Mouse (Mus musculus): ENCODE data around the gene Tmem145. TPM values are rescaled to one million over a fixed set of nuclear protein-coding genes. Genes with fewer than 3 reads are reported as not detected.

Gene Tmem145
- polyA plus RNA-seq, 1 experiment: 2.0 TPM

- TF ChIP-seq CTCF (IDR thresholded peaks at IDR 0.05; ENCODE audit: low read depth, low read length) (peak; percentile 7), EP300 (IDR thresholded peaks at IDR 0.05; ENCODE audit: insufficient read depth, low read depth, low read length) (0 out of 2 replicates have a peak, but pooled peaks have one; percentile 6), POLR2A (IDR thresholded peaks at IDR 0.05; ENCODE audit: insufficient read depth, low read length) (no peak)
- peak overlapping the region; percentile 78 for H3K27ac ChIP-seq (ENCODE audit: insufficient read depth, low read length)
- peak overlapping the region; percentile 68 for H3K9ac ChIP-seq (ENCODE audit: low read depth, poor library complexity, severe bottlenecking)
- H3K36me3 ChIP-seq (ENCODE audit: control insufficient read depth, insufficient read depth, low read length, poor library complexity, severe bottlenecking): no peaks in the 10 kb centered on the region
- no peaks in the 10 kb centered on the region for H3K27me3 ChIP-seq (ENCODE audit: control insufficient read depth, insufficient read depth, low read length, poor library complexity, severe bottlenecking)
- H3K9me3 ChIP-seq (replicated peaks; ENCODE audit: control insufficient read depth, insufficient read depth, low read length, poor library complexity, severe bottlenecking): no peaks in the 10 kb centered on the region
- H3K4me1 ChIP-seq (ENCODE audit: control insufficient read depth, insufficient read depth, low read length): peaks cover 14% of the 10 kb centered on the region
- peak overlapping the region; percentile 81 for H3K4me3 ChIP-seq (ENCODE audit: low read depth, low read length)
Measured at GRCm38 (mm10) chr7:25279076-25279860, 26.6 kb upstream of the Tmem145 start.

DNA sequence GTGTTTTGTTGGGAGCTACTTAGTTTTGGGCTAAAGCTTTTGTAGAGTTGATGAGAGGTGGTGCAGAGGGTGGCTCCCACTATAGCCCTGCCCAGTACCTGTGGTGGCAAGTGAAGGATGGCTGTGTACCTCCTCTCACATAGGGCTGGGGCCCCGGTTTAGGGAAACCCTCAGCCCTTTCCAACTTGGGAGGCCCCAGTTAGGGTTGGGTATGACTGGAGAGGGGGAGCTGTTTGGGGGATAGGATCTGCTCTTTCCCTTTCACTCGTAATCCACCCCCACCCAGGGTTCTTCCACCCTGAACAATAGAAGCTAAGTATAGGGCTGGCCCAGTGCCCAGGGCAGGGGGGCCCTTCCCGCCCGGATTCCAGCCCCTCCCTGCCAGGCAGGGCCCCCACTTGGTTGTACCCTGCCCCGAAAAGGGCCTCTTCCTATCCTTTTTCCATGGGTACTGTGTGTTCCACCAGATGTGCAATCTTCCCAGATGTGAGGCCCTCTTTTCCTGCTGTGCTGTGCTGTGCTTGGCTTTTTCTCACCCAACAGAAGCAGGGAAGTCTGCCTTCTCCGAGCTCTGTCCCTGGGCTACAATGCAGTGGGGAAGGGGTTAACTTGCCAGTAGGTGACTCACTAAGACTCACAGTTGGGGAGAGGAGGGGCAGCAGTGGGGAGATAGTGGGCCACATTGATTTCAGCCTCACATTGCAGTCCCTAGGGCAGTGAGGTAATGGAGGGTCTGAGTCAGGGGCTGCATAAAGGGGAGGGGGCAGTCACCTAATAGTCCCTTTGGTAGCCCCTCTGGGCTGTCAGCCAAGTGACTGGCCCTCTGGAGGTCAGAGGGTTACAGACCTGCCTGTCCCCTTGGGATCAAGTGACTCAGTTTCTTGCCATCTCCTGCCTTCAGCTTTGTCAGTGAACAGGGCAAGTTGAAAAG, 25.8 kb upstream of the Tmem145 start:
- Histone ChIP-seq H3K9me3 (replicated peaks; ENCODE audit: control insufficient read depth, insufficient read depth, low read length, poor library complexity, severe bottlenecking) (no peaks in the 10 kb centered on the region), H3K9ac (ENCODE audit: low read depth, poor library complexity, severe bottlenecking) (peak overlapping the region; percentile 68), H3K36me3 (ENCODE audit: control insufficient read depth, insufficient read depth, low read length, poor library complexity, severe bottlenecking) (peaks cover 2% of the 10 kb centered on the region), H3K27ac (ENCODE audit: insufficient read depth, low read length) (peak overlapping the region; percentile 19), H3K4me3 (ENCODE audit: low read depth, low read length) (peak overlapping the region; percentile 81), H3K27me3 (ENCODE audit: control insufficient read depth, insufficient read depth, low read length, poor library complexity, severe bottlenecking) (no peaks in the 10 kb centered on the region), H3K4me1 (ENCODE audit: control insufficient read depth, insufficient read depth, low read length) (peaks cover 11% of the 10 kb centered on the region)
- TF ChIP-seq POLR2A (IDR thresholded peaks at IDR 0.05; ENCODE audit: insufficient read depth, low read length) (no peak), CTCF (IDR thresholded peaks at IDR 0.05; ENCODE audit: low read depth, low read length) (no peak), EP300 (IDR thresholded peaks at IDR 0.05; ENCODE audit: insufficient read depth, low read depth, low read length) (no peak)

DNA sequence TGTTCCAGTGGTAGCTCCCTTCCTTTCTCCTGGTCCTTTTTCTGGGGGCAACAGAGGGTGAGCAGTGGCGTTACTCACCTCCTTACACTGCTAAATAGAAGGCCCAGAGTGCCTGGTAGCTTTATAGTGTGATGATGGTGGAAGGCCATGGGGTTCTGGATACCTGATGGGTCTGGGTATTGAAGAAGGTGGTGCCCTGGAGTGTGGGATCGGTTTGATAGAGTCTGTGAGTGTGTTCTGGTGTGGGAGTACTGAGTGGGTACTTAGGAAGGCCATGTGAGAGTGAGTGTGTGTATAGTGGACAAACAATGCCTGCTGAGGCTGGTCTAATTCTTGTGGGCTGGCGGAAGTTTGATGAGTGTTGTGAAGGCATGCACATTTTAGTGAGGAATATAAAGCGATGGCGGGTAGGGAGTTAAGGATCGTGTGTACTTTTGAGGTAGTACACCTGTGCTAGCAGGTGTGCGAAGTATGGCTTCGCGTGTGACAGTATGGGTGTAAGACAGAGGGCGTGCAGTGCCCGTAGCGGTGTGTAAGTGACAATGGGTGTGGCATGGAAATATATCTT, 24.7 kb upstream of the Tmem145 start:
- Histone ChIP-seq H3K4me1 (ENCODE audit: control insufficient read depth, insufficient read depth, low read length) (peaks cover 8% of the 10 kb centered on the region), H3K27me3 (ENCODE audit: control insufficient read depth, insufficient read depth, low read length, poor library complexity, severe bottlenecking) (no peaks in the 10 kb centered on the region), H3K4me3 (ENCODE audit: low read depth, low read length) (peak overlapping the region; percentile 51), H3K9me3 (replicated peaks; ENCODE audit: control insufficient read depth, insufficient read depth, low read length, poor library complexity, severe bottlenecking) (no peaks in the 10 kb centered on the region), H3K36me3 (ENCODE audit: control insufficient read depth, insufficient read depth, low read length, poor library complexity, severe bottlenecking) (peaks cover 13% of the 10 kb centered on the region), H3K27ac (ENCODE audit: insufficient read depth, low read length) (peak overlapping the region; percentile 1), H3K9ac (ENCODE audit: low read depth, poor library complexity, severe bottlenecking) (peak overlapping the region; percentile 27)
- TF ChIP-seq CTCF (IDR thresholded peaks at IDR 0.05; ENCODE audit: low read depth, low read length) (no peak), EP300 (IDR thresholded peaks at IDR 0.05; ENCODE audit: insufficient read depth, low read depth, low read length) (no peak), POLR2A (IDR thresholded peaks at IDR 0.05; ENCODE audit: insufficient read depth, low read length) (no peak)

- H3K27me3 ChIP-seq (ENCODE audit: control insufficient read depth, insufficient read depth, low read length, poor library complexity, severe bottlenecking): no peaks in the 10 kb centered on the region
- peak overlapping the region; percentile 32 for H3K27ac ChIP-seq (ENCODE audit: insufficient read depth, low read length)
- TF ChIP-seq POLR2A (IDR thresholded peaks at IDR 0.05; ENCODE audit: insufficient read depth, low read length): peak; percentile 91
- no peak for TF ChIP-seq CTCF (IDR thresholded peaks at IDR 0.05; ENCODE audit: low read depth, low read length)
- peak; percentile 5; the same call in 1 of the 2 replicates for TF ChIP-seq EP300 (IDR thresholded peaks at IDR 0.05; ENCODE audit: insufficient read depth, low read depth, low read length)
- no peaks in the 10 kb centered on the region for H3K9me3 ChIP-seq (replicated peaks; ENCODE audit: control insufficient read depth, insufficient read depth, low read length, poor library complexity, severe bottlenecking)
- H3K4me3 ChIP-seq (ENCODE audit: low read depth, low read length): peak overlapping the region; percentile 57
- H3K36me3 ChIP-seq (ENCODE audit: control insufficient read depth, insufficient read depth, low read length, poor library complexity, severe bottlenecking): peaks cover 20% of the 10 kb centered on the region
- peaks cover 7% of the 10 kb centered on the region for H3K4me1 ChIP-seq (ENCODE audit: control insufficient read depth, insufficient read depth, low read length)
- peak overlapping the region; percentile 93 for H3K9ac ChIP-seq (ENCODE audit: low read depth, poor library complexity, severe bottlenecking)
Measured at GRCm38 (mm10) chr7:25281734-25282601, 23.9 kb upstream of the Tmem145 start.

- Histone ChIP-seq H3K9me3 (replicated peaks; ENCODE audit: control insufficient read depth, insufficient read depth, low read length, poor library complexity, severe bottlenecking) (no peaks in the 10 kb centered on the region), H3K27ac (ENCODE audit: insufficient read depth, low read length) (peak overlapping the region; percentile 17), H3K36me3 (ENCODE audit: control insufficient read depth, insufficient read depth, low read length, poor library complexity, severe bottlenecking) (peaks cover 28% of the 10 kb centered on the region), H3K27me3 (ENCODE audit: control insufficient read depth, insufficient read depth, low read length, poor library complexity, severe bottlenecking) (no peaks in the 10 kb centered on the region), H3K4me1 (ENCODE audit: control insufficient read depth, insufficient read depth, low read length) (peaks cover 3% of the 10 kb centered on the region), H3K9ac (ENCODE audit: low read depth, poor library complexity, severe bottlenecking) (peak overlapping the region; percentile 93), H3K4me3 (ENCODE audit: low read depth, low read length) (peak overlapping the region; percentile 79)
- TF ChIP-seq CTCF (IDR thresholded peaks at IDR 0.05; ENCODE audit: low read depth, low read length) (no peak), EP300 (IDR thresholded peaks at IDR 0.05; ENCODE audit: insufficient read depth, low read depth, low read length) (no peak), POLR2A (IDR thresholded peaks at IDR 0.05; ENCODE audit: insufficient read depth, low read length) (no peak)
Measured at GRCm38 (mm10) chr7:25282731-25283211, 23.1 kb upstream of the Tmem145 start.
